Mouse (Mus musculus) midbrain, embryonic 11.5 days (tissue): Measurements from ENCODE around the gene Cys1. TPM values are rescaled to one million over a fixed set of nuclear protein-coding genes. Genes with fewer than 3 reads are reported as not detected.

Experiments
- ATAC-seq: fragments of 200-750 bp; cut with Nextera tagmentation; 2 replicates; pipeline ENCODE4 v1.8.0; 2017; ENCODE audit warnings: moderate TSS enrichment, moderate library complexity; ENCODE audit not compliant: low FRiP score
- DNase-seq: peaks from one replicate; pipeline ENCODE4 v3.0.0; 2015; ENCODE audit warnings: low spot score; ENCODE audit errors: missing footprints
- H3K27ac ChIP-seq: fragments of 300-500 bp; sonication (generic); 2 replicates; pipeline ENCODE4 v1.5.1; 2014; ENCODE audit warnings: low read depth, low read length
- H3K27me3 ChIP-seq: fragments of 300-500 bp; sonication (generic); 2 replicates; pipeline ENCODE4 v1.6.1; 2014; ENCODE audit warnings: mild to moderate bottlenecking, low read length, moderate library complexity, mixed read lengths; ENCODE audit not compliant: control insufficient read depth, insufficient read depth
- H3K36me3 ChIP-seq: fragments of 300-500 bp; sonication (generic); 2 replicates; pipeline ENCODE4 v1.6.1; 2014; ENCODE audit warnings: mild to moderate bottlenecking, low read length, moderate library complexity, mixed read lengths; ENCODE audit not compliant: control insufficient read depth, insufficient read depth
- H3K4me1 ChIP-seq: fragments of 300-500 bp; sonication (generic); 2 replicates; pipeline ENCODE4 v1.6.1; 2014; ENCODE audit warnings: low read length; ENCODE audit not compliant: control insufficient read depth, insufficient read depth
- H3K4me2 ChIP-seq: fragments of 300-500 bp; sonication (generic); 2 replicates; pipeline ENCODE4 v1.6.1; 2014; ENCODE audit warnings: mild to moderate bottlenecking, moderate library complexity
- H3K4me3 ChIP-seq: fragments of 300-500 bp; sonication (generic); 2 replicates; pipeline ENCODE4 v1.5.1; 2014; ENCODE audit warnings: low read depth, low read length
- H3K9ac ChIP-seq: fragments of 300-500 bp; sonication (generic); 2 replicates; pipeline ENCODE4 v1.6.1; 2014; ENCODE audit warnings: low read length
- H3K9me3 ChIP-seq: fragments of 300-500 bp; sonication (generic); 2 replicates; pipeline ENCODE4 v1.6.1; 2016; ENCODE audit warnings: low read length; ENCODE audit not compliant: control insufficient read depth
- WGBS: fragments of 180-500 bp; shearing (Covaris S2); extraction: QIAGEN DNeasy Blood & Tissue Kit; methylation state at CpG from one replicate; pipeline ENCODE4 v1.1.7; 2014; 5-methylcytosine and 5-hydroxymethylcytosine counted together
- polyA plus RNA-seq: library from polyadenylated mRNA; unstranded; fragments of >200 nt; fragmentation: Nextera tagmentation; extraction: Ambion mirVana; gene quantifications from 2 replicates; pipeline ENCODE4 v1.2.1, GENCODE M21; 2014

Cys1 gene
- polyA plus RNA-seq, 1 experiment from 2014 or later, result 0.57 TPM

DNA sequence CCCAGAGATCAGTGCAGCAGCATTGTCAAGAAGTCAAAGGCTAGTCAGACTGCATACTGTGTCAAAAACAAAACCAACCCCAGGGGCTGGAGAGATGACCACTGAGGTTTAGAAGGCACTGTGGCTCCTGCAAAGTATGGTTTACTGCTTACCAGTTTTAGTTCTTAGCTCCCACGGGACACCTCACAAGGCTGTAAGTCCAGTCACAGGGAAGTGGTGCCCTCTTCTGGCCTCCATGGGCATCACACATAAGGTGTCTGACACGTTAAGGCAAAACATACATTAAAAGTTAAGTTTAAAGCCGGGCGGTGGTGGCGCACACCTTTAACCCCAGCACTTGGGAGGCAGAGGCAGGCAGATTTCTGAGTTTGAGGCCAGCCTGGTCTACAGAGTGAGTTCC lies 29.1 kb upstream of the Cys1 start:
- Histone ChIP-seq H3K4me3 (peak overlapping the region; percentile 91), H3K4me2 (peak overlapping the region; percentile 77), H3K9me3 (no peaks in the 10 kb centered on the region), H3K36me3 (peaks cover 12% of the 10 kb centered on the region; the same call in 1 of the 2 replicates), H3K4me1 (peaks cover 27% of the 10 kb centered on the region), H3K27me3 (no peaks in the 10 kb centered on the region), H3K27ac (no peak overlapping the region), H3K9ac (no peak overlapping the region)
- no peak for ATAC-seq
- WGBS, result 64% methylated on average over 5 of the region's 5 CpGs
- peak; percentile 92 for DNase-seq

DNA sequence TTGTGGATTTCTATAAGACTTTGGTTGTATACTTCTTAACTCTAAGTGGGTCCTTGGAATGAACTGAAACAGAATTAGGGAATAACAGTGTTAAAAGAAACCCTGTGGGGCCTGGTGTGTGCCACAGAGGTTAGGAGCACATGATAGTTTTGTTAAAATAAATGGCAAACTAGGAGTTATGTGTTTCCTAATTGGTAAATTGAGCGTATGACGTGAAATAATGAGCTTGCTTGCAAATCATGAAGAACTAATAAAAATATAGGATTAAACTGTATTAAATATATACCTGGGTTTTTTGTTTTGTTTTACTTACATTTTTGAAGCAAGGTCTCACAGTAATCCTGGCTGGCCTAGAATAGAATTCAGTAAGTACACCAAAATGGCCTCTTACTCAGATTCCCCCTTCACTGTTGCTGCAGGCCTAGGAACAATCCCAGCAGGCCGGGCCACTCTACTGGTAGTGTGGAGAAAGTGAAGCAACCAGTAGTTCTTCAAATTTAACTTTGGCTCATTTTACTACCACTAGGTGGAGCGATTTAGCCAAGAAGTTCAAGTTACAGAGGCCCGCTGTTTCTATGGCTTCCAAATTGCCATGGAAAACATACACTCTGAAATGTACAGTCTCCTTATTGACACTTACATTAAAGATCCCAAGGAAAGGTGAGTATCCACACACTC lies 28.4 kb upstream of the Cys1 start:
- Histone ChIP-seq H3K36me3 (peaks cover 12% of the 10 kb centered on the region; the same call in 1 of the 2 replicates), H3K9me3 (no peaks in the 10 kb centered on the region), H3K4me1 (peaks cover 27% of the 10 kb centered on the region), H3K9ac (peak overlapping the region; percentile 99), H3K27me3 (no peaks in the 10 kb centered on the region), H3K4me2 (peak overlapping the region; percentile 77), H3K4me3 (peak overlapping the region; percentile 91), H3K27ac (no peak overlapping the region)
- peak; percentile 96 for DNase-seq
- ATAC-seq, result no peak
- WGBS, result 35% methylated on average over 5 of the region's 5 CpGs

DNA sequence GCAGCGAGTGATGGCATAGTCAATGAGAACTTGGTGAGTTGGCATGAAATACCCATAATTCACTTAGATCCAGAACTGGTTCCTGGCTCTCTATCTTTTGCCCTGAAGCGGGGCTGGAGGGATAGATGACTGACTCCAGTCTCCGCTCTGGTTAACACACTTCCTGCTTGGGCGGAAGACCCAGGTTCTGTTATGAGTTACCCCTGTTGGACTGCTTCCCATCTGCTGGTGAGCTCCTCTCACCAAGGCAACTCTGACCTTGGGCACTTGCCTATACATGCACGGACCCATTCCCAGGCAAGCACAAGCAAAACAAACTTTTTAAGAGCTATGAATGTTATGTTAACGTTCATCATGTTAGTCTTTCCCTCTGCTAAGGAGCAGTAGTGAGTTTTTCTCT lies 27.8 kb upstream of the Cys1 start:
- peak; percentile 91 for DNase-seq
- peak overlapping the region; percentile 99 for H3K9ac ChIP-seq
- 31% methylated on average over 6 of the region's 6 CpGs for WGBS

DNA sequence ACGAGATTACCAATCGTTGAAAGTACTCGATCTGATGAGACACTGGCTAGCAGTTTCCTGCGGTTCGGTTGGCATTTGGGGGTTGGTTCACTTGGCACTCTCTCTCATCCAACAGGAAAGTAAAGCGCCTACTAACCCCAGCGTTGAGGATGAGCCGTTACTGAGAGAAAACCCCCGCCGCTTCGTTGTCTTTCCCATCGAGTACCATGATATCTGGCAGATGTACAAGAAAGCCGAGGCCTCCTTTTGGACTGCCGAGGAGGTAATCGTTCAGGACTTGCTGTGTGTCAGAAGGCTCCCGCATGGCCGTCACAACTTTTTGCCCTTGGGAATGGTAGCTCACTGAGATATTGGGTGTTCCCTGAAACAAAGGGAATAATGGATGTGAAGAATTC lies 27.2 kb upstream of the Cys1 start:
- H3K9me3 ChIP-seq, result no peaks in the 10 kb centered on the region
- H3K4me2 ChIP-seq, result peak overlapping the region; percentile 77
- H3K36me3 ChIP-seq, result peaks cover 12% of the 10 kb centered on the region; the same call in 1 of the 2 replicates
- peaks cover 27% of the 10 kb centered on the region for H3K4me1 ChIP-seq
- no peaks in the 10 kb centered on the region for H3K27me3 ChIP-seq
- H3K4me3 ChIP-seq, result peak overlapping the region; percentile 91
- no peak for DNase-seq
- WGBS, result under 1% methylated on average over 17 of the region's 17 CpGs
- ATAC-seq, result no peak
- H3K9ac ChIP-seq, result peak overlapping the region; percentile 99
- H3K27ac ChIP-seq, result peak overlapping the region; percentile 38

More for the DNA sequence above, 27.8 kb upstream of the Cys1 start:
- Histone ChIP-seq H3K9me3 (no peaks in the 10 kb centered on the region), H3K4me1 (peaks cover 27% of the 10 kb centered on the region), H3K36me3 (peaks cover 12% of the 10 kb centered on the region; the same call in 1 of the 2 replicates), H3K27ac (peak overlapping the region; percentile 3; the same call in 1 of the 2 replicates), H3K4me2 (peak overlapping the region; percentile 77), H3K27me3 (no peaks in the 10 kb centered on the region), H3K4me3 (peak overlapping the region; percentile 91)
- no peak for ATAC-seq

DNA sequence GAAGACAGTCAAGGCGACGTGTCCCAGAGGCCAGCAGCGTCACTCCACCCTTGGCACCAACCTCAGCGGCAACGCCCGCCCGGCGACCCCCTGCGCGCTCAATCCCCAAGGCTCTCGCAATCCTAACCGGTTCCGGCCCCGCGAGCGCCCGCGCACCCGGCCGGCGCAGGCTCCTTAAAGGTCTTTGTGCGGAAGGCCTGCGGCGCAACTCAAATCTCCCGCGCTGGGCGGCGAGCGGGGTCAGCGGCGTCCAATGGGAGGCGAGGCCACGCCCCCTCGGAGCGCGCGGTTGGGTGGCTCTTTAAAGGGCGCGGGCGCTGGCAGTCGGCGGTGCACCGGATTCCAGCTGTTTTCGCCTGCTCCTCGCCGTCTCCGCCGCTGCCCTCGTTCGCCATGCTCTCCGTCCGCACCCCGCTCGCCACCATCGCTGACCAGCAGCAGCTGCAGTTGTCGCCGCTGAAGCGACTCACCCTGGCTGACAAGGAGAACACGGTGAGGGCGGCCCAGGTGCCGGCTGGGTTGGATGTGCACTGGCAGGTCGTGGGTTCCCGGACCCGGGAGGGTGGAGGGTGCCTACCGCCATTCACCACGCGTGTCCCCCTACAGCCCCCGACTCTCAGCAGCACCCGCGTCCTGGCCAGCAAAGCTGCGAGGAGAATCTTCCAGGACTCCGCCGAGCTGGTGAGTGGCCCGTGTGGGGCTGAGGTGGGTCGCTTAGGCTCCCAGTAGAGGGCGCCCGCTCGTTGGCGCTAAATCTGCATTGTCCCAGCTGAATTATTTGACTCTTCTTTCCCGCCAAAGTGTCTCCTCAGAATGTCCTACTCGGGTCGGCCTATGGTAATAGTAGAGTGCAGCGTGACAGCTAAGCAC lies 26.6 kb upstream of the Cys1 start, which contains the start of gene Rrm2:
Gene Rrm2 (plus strand): TSS at position 288 of the 870 bp plus-strand sequence.
- H3K27me3 ChIP-seq, result no peaks in the 10 kb centered on the region
- ATAC-seq (peak; percentile 93), DNase-seq (peak; percentile 99)
- peak within 1 kb of the TSS; percentile 99 for H3K9ac ChIP-seq
- peaks cover 27% of the 10 kb centered on the region for H3K4me1 ChIP-seq
- peak within 1 kb of the TSS; percentile 77 for H3K4me2 ChIP-seq
- under 1% methylated on average over 79 of the region's 83 CpGs for WGBS
- peak within 1 kb of the TSS; percentile 91 for H3K4me3 ChIP-seq
- H3K36me3 ChIP-seq, result peaks cover 12% of the 10 kb centered on the region; the same call in 1 of the 2 replicates
- peak within 1 kb of the TSS; percentile 67 for H3K27ac ChIP-seq
- H3K9me3 ChIP-seq, result no peaks in the 10 kb centered on the region

DNA sequence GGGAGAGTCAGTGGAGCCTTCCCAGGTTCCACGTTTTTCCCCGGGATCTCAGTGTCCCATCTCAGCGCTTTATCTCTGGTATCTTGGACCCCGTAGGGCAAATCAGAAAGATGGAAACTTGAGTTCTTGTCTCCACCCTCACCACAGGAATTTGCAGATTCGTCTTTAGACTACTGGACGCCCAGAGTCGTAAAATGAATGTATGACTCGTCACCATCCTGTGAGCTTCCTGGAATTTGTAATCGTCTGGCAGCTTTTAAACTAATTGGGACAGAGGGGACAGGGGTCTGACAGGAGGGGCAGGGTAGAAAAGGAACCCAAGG lies 25.8 kb upstream of the Cys1 start:
- no peaks in the 10 kb centered on the region for H3K9me3 ChIP-seq
- peak; percentile 6 for ATAC-seq
- H3K4me3 ChIP-seq, result peak overlapping the region; percentile 91
- peaks cover 9% of the 10 kb centered on the region; the same call in 1 of the 2 replicates for H3K36me3 ChIP-seq
- H3K27ac ChIP-seq, result no peak overlapping the region; the same call in 1 of the 2 replicates
- WGBS, result 0% methylated on average over 9 of the region's 9 CpGs
- no peaks in the 10 kb centered on the region for H3K27me3 ChIP-seq
- peak; percentile 90 for DNase-seq
- H3K9ac ChIP-seq, result peak overlapping the region; percentile 99
- H3K4me1 ChIP-seq, result peaks cover 27% of the 10 kb centered on the region
- H3K4me2 ChIP-seq, result peak overlapping the region; percentile 77

DNA sequence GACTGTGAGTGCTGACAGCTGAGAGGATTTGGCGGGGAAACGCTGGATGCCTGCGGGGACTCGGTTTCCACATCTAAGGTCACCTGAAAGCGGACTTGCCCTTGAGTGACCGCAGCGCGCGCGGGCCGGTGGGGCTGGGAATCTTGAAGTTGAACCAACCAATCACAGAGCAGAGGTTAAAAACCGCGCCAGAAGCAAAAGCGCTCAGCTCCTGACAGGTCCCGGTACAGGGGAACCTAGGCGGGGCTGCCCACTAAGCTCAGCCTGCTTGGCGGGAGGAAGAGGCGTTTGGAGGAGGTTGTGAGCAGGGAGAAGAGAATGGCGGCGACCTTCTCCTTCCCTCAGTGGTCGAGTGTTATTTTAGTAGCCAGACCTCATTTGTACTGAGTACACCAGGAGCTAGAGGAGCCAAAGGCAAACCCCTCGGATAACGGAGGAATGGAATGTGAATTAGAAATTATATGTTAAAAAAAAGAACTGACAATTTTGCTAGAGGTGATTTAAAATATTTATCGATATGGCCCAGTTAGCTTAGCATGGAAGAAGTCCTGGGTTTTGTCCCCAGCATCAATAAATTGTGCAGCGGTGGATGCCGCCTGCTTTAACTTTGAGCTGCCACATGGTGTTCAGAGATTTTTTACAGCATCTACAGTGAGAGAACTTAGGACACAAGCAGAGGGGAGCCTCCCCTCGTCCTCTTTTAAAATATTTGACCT lies 25.3 kb upstream of the Cys1 start:
- ATAC-seq, result peak; percentile 29; the same call in 1 of the 2 replicates
- under 1% methylated on average over 27 of the region's 27 CpGs for WGBS

DNA sequence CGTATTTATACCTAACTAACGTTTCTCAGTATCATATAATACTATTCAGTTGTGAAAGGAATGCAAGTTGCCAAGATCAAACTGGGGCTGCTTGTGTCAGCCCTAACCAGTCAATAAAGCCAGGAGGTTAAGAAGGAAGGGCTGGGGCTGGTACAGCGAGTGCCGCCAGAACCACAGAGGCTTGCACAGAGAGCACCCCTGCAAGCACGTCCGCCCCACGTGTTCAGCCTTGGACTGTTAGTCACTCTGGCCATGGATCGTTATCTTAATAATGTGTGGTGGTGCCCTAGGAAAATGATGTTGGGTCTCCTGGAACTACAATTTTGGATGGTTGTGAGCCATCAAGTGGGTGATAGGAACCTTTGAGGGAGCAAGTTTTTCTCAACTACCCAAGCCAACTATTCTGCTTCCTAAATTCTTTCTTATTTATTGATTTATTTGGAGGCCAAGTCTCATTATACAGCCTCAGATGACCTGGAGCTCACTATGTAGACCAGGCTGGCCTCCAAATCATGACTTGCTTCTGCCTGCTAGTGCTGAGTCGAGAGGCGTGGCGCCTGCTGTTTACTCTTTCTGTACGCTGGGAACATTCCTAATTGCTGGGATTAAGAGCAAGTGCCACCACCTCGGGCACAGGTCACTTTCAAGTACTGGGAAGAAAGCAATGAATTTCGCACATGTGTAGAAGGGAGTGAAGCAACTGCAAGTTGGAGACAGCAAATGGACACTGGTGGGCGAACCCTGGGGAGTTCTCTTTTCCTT lies 24.1 kb upstream of the Cys1 start:
- Histone ChIP-seq H3K27me3 (no peaks in the 10 kb centered on the region), H3K4me2 (no peak overlapping the region), H3K9me3 (no peaks in the 10 kb centered on the region), H3K27ac (no peak overlapping the region), H3K4me3 (no peak overlapping the region), H3K9ac (no peak overlapping the region), H3K4me1 (peaks cover 18% of the 10 kb centered on the region), H3K36me3 (no peaks in the 10 kb centered on the region)
- ATAC-seq (no peak), DNase-seq (no peak)
- 88% methylated on average over 15 of the region's 15 CpGs for WGBS

More for the DNA sequence above, 25.3 kb upstream of the Cys1 start:
- Histone ChIP-seq H3K36me3 (peaks cover 7% of the 10 kb centered on the region; the same call in 1 of the 2 replicates), H3K9ac (peak overlapping the region; percentile 99), H3K27ac (no peak overlapping the region), H3K27me3 (no peaks in the 10 kb centered on the region), H3K4me1 (peaks cover 23% of the 10 kb centered on the region), H3K4me3 (peak overlapping the region; percentile 91), H3K4me2 (peak overlapping the region; percentile 77), H3K9me3 (no peaks in the 10 kb centered on the region)
- peak; percentile 92 for DNase-seq
